Mouse (Mus musculus) liver, embryonic 14.5 days (tissue): ENCODE results near the gene Iqgap2.

Experiments
- CTCF ChIP-seq: IDR thresholded peaks from 2 replicates; pipeline ENCODE4 v1.5.1; 2016; ENCODE audit warnings: antibody characterized with exemption, low read depth, control low read depth
- EP300 ChIP-seq: IDR thresholded peaks from 2 replicates; pipeline ENCODE4 v1.6.1; 2016; ENCODE audit warnings: antibody characterized with exemption, low read depth

- TF ChIP-seq CTCF (no peak), EP300 (no peak)
These were observed 161.2 kb downstream of the Iqgap2 start for GRCm38 (mm10) chr13:95730491-95730890.
